Mouse (Mus musculus): ENCODE data around the gene Snap91. TPM values are rescaled to one million over a fixed set of nuclear protein-coding genes. Genes with fewer than 3 reads are reported as not detected.

The Snap91 gene
- polyA plus RNA-seq, 1 experiment from 2014 or later, result 5.8 TPM

DNA sequence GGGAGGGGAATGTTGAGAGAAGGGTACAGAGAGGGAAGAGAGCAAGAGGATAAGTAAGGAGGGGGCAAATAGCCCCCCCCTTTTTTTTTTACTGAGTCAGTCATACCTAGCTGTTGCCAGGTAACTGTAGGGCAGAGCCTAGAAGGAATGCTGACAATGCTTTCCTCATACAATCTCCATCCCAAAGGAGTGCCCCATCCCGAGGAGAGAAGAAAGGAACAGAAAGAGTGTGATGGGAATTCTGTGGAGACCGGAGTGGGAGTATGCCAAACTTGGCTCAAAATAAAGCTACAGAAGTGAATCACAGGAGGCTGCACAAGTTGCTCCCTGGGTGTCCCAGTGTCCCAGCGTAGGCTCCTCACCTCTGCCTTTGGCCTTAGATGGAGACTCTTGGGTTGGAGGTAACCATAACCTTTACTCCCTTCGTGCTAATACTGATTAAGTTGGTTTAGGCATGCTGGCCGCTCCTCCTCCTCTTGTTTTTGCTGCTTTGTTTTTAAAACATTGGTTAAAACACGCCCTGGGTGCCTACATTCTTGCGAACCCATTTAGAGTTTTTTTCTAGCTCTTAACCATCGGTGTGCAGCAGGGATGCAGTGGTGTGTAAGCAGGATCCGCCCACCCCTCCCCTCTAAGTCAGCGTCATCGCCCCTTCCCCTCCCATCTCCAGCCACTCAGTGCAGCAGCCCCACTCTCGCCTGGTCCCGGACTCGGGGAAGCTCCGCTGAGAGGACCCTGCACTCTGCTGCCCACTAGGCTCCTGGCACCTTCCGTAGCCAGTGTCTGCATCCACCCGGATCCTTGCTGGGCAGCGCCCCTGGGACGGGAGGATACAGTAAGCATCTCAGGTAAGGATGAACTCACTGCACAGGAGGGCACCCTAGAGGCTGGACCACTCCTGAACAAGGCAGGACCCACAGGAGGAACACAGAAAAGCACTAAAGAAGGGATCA, 137.2 kb downstream of the Snap91 start, which contains the start of gene Prss35:
TSS of gene Prss35 (plus strand) at position 691 of the 953 bp plus-strand sequence.
- WGBS, result 4% methylated on average over 19 of the region's 19 CpGs
- peak within 1 kb of the TSS; percentile 62; the same call in 1 of the 2 replicates for H3K27ac ChIP-seq

DNA sequence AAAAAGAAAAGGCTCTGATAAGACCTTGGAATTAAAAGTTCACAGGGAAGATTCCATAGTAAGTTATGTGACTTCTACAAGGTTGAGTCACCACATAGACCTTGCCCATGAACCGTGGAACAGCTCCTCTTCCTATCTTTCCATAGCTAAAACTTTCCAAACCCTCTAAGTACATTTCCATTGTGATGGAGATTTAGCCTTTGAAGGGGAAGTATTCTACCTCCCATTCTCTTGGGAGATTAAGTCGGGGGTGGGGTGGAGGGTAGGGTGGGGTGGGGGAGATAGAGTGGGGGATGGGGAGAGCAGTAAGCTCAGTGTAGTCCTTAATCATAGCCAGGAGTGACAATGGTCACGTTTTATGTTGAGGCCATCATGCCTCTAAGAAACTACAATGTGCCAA, 140.5 kb downstream of the Snap91 start:
- Histone ChIP-seq H3K4me3 (replicated peaks) (no peak overlapping the region), H3K36me3 (no peaks in the 10 kb centered on the region), H3K27me3 (peaks cover 6% of the 10 kb centered on the region; the same call in 1 of the 2 replicates), H3K4me1 (replicated peaks) (peaks cover 16% of the 10 kb centered on the region), H3K9ac (replicated peaks) (no peak overlapping the region), H3K9me3 (no peaks in the 10 kb centered on the region), H3K27ac (no peak overlapping the region), H3K4me2 (no peak overlapping the region)
- ATAC-seq (ENCODE audit: insufficient number of reproducible peaks, insufficient read depth, low FRiP score, low TSS enrichment, low read depth), result no peak
- 32% methylated on average over 3 of the region's 3 CpGs for WGBS

More for the DNA sequence above, 137.2 kb downstream of the Snap91 start, which contains the start of gene Prss35:
- Histone ChIP-seq H3K36me3 (no peaks in the 10 kb centered on the region), H3K4me2 (peak within 1 kb of the TSS; percentile 74), H3K27me3 (peaks cover 6% of the 10 kb centered on the region; the same call in 1 of the 2 replicates), H3K4me3 (replicated peaks) (peak within 1 kb of the TSS; percentile 46), H3K9me3 (no peaks in the 10 kb centered on the region), H3K4me1 (replicated peaks) (peaks cover 16% of the 10 kb centered on the region), H3K9ac (replicated peaks) (peak within 1 kb of the TSS; percentile 59)
- ATAC-seq (ENCODE audit: insufficient number of reproducible peaks, insufficient read depth, low FRiP score, low TSS enrichment, low read depth), result peak; percentile 83; the same call in 1 of the 2 replicates

DNA sequence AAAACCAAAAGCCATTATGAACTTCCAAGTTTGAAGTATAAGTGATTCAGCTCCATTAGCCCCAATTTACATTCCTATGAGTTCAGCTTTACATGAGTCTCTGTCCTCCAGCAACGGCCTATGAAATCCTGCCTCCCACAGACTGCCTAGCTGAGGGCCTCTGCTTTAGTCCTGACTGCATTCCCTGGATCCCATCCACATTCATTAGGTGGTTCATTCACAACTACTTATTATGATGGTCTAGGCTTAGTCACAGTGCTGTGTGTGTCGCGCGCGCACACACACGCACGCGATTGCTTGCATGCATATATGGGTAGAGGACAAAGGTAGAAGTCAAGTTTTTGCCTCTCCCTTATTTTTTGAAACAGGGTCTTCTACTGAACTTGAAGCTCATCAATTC, 141.7 kb downstream of the Snap91 start:
- H3K27ac ChIP-seq, result no peak overlapping the region
- H3K4me1 ChIP-seq (replicated peaks), result peaks cover 12% of the 10 kb centered on the region
- H3K9ac ChIP-seq (replicated peaks), result no peak overlapping the region
- ATAC-seq (ENCODE audit: insufficient number of reproducible peaks, insufficient read depth, low FRiP score, low TSS enrichment, low read depth), result no peak
- H3K4me2 ChIP-seq, result no peak overlapping the region
- WGBS, result 95% methylated on average over 8 of the region's 8 CpGs
- H3K36me3 ChIP-seq, result no peaks in the 10 kb centered on the region
- no peak overlapping the region for H3K4me3 ChIP-seq (replicated peaks)
- H3K9me3 ChIP-seq, result no peaks in the 10 kb centered on the region
- no peaks in the 10 kb centered on the region for H3K27me3 ChIP-seq

DNA sequence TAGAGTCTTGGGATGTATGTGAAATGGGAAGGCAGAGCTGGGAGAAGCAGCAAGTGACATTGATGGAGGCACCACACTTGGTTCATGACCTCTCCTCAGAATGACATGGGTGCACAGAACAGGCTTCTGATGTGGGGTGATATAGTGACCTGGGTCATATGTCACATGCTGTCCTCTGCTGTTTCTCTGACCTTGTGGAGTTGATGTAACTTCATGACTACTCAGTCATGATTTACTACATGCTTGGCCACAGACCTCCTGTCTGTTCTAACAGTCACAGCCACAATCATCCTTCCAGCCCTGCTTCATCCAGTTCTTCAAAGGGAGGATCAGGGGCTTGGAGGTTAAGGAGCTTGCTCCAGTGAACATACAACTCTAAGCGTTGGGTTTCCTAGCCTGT, 142.4 kb downstream of the Snap91 start:
- Histone ChIP-seq H3K4me2 (no peak overlapping the region), H3K4me3 (replicated peaks) (no peak overlapping the region), H3K9ac (replicated peaks) (no peak overlapping the region), H3K27me3 (no peaks in the 10 kb centered on the region), H3K4me1 (replicated peaks) (peaks cover 4% of the 10 kb centered on the region), H3K9me3 (no peaks in the 10 kb centered on the region), H3K27ac (no peak overlapping the region), H3K36me3 (no peaks in the 10 kb centered on the region)
- 74% methylated on average over 1 of the region's 1 CpGs for WGBS
- ATAC-seq (ENCODE audit: insufficient number of reproducible peaks, insufficient read depth, low FRiP score, low TSS enrichment, low read depth), result no peak

DNA sequence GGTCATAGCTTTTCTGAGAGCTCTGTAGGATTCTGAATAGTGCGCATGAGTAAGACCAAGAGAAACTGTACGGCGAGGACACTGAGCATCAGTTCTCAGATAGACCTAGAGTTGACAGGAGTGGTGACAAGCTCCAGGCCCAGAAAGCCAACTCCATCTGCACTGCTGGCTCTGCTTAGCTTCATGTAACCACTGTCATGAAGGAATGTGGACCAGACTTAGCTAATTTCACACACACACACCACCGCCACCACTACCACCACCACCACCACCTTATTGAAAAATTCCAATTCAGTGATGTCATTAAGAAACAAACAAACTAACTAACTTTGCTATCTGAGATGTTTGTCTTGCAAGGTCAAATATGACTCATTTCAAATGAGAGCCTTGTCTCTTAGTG, 143.5 kb downstream of the Snap91 start:
- Histone ChIP-seq H3K27ac (no peak overlapping the region), H3K4me3 (replicated peaks) (no peak overlapping the region), H3K36me3 (no peaks in the 10 kb centered on the region), H3K9ac (replicated peaks) (no peak overlapping the region), H3K27me3 (no peaks in the 10 kb centered on the region), H3K4me1 (replicated peaks) (no peaks in the 10 kb centered on the region), H3K9me3 (no peaks in the 10 kb centered on the region), H3K4me2 (no peak overlapping the region)
- ATAC-seq (ENCODE audit: insufficient number of reproducible peaks, insufficient read depth, low FRiP score, low TSS enrichment, low read depth), result no peak
- 92% methylated on average over 4 of the region's 4 CpGs for WGBS

DNA sequence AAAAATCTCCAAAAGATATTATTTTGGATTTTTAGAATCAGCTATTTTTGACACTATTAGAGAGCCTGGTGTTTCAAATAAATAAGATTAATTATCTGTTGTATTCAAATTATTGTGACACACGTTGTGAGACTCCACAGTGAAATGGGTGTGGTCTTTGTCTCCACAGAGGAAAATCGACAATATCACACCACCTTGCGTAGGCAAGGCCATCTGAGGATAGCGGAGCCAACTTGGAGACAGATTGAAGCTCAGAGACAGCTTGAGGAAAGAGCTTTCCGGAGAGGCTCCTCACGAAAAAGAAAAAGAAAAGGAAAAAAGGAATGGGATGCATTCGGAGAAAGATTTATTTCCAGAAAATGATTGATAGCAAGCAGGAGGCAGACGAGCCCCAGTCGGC, 145.7 kb downstream of the Snap91 start:
- Histone ChIP-seq H3K4me3 (replicated peaks) (no peak overlapping the region), H3K36me3 (no peaks in the 10 kb centered on the region), H3K27me3 (no peaks in the 10 kb centered on the region), H3K4me2 (no peak overlapping the region), H3K9ac (replicated peaks) (no peak overlapping the region), H3K4me1 (replicated peaks) (no peaks in the 10 kb centered on the region; the same call in 1 of the 2 replicates), H3K9me3 (no peaks in the 10 kb centered on the region), H3K27ac (no peak overlapping the region)
- ATAC-seq (ENCODE audit: insufficient number of reproducible peaks, insufficient read depth, low FRiP score, low TSS enrichment, low read depth), result no peak
- WGBS, result 66% methylated on average over 9 of the region's 9 CpGs

DNA sequence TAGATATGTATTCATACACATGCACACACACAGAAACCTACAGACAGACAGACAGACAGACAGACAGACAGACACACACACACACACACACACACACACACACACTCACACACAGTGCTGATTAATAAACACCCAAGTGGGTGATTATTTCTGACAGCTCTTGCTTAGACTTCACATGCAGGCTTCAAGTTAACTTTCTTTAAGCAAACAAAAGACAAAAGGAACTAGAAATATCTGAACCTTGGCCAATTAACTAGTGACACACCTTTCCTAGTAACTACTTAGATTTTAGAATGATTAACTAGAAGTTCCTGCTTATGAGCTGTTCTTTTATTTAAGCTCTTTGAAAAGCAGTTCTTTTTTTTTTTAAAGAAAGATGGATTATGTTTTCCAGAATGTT, 146.1 kb downstream of the Snap91 start:
- no peak overlapping the region for H3K4me3 ChIP-seq (replicated peaks)

DNA sequence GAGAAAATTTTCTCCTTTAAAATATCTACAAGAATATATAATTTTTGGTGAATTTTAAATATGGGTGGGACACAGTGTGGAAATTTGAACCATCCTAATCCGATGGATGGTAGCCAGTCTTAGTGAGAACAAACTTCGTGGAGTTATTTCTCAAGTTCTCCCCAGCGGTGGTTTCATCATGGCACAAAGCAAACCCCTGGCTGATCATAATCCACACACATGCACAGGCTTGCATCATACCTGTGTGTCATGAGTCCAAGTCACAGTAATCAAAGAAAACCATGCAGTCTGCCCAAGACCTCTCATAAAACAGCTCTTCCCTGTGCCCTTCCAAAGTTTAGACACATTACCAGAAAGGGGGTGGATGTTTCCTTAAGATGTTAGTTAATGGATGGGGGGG, 150.6 kb downstream of the Snap91 start:
- no peak overlapping the region for H3K4me3 ChIP-seq (replicated peaks)
- H3K36me3 ChIP-seq, result no peaks in the 10 kb centered on the region
- WGBS, result 88% methylated on average over 3 of the region's 3 CpGs
- peaks cover 7% of the 10 kb centered on the region; the same call in 1 of the 2 replicates for H3K4me1 ChIP-seq (replicated peaks)
- H3K27ac ChIP-seq, result no peak overlapping the region
- no peak for ATAC-seq (ENCODE audit: insufficient number of reproducible peaks, insufficient read depth, low FRiP score, low TSS enrichment, low read depth)
- no peaks in the 10 kb centered on the region for H3K9me3 ChIP-seq
- no peak overlapping the region for H3K4me2 ChIP-seq
- H3K9ac ChIP-seq (replicated peaks), result no peak overlapping the region
- H3K27me3 ChIP-seq, result no peaks in the 10 kb centered on the region

More for the DNA sequence above, 146.1 kb downstream of the Snap91 start:
- Histone ChIP-seq H3K4me1 (replicated peaks) (no peaks in the 10 kb centered on the region; the same call in 1 of the 2 replicates), H3K36me3 (no peaks in the 10 kb centered on the region), H3K27me3 (no peaks in the 10 kb centered on the region), H3K9ac (replicated peaks) (no peak overlapping the region), H3K4me2 (no peak overlapping the region), H3K9me3 (no peaks in the 10 kb centered on the region), H3K27ac (no peak overlapping the region)
- no peak for ATAC-seq (ENCODE audit: insufficient number of reproducible peaks, insufficient read depth, low FRiP score, low TSS enrichment, low read depth)

DNA sequence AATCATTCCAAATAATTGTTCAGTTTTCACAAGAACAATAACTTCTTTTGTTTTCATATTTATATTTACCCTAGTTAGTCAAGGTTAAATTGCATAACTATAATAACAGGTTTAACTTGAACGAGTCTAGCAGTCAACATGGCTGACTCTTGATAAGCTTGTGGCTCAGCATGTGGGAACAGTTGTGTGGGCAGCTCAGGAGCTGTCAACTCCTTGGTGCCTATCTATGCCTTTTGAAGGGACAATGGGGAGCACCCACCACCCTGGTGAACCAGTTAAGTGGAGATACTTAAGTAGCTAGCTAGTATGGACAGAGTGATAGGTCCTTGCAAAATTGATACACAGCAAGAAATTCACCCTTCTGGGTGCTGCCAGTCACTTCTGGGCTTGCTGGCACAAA, 151.4 kb downstream of the Snap91 start:
- WGBS, result 65% methylated on average over 1 of the region's 1 CpGs
- Histone ChIP-seq H3K36me3 (no peaks in the 10 kb centered on the region), H3K9ac (replicated peaks) (no peak overlapping the region), H3K4me2 (no peak overlapping the region), H3K27ac (no peak overlapping the region), H3K4me3 (replicated peaks) (no peak overlapping the region), H3K27me3 (no peaks in the 10 kb centered on the region), H3K4me1 (replicated peaks) (peaks cover 7% of the 10 kb centered on the region; the same call in 1 of the 2 replicates), H3K9me3 (no peaks in the 10 kb centered on the region)
- ATAC-seq (ENCODE audit: insufficient number of reproducible peaks, insufficient read depth, low FRiP score, low TSS enrichment, low read depth), result no peak

DNA sequence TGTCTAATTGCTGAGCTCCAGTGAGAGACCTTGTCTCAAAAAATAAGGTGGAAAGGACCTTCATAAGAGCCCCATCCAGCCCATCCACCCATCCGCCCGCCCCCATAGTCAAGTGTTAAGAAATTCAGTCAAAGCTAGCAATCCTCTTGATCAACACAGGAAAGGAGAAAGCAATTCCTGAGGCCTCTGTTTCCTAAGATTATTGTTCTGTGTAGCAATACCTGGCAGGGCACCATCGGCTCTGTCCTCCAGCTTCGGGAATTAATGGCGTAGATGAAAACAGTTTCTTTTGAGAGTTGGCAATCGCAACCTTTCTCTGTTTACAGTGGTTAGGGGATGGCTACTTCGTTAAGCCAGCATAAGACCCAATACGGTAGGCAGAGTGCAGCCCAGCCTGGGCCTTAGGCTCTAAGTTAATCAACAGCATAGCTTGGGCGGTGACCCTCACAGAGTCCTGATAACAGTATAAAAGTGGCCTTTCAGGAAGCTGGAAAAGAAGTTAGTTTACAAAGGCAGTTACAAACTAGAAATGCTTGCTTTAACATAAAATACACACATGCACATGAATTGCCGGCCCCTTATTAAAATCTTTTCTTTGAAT, 152.1 kb downstream of the Snap91 start:
- no peak overlapping the region for H3K4me3 ChIP-seq (replicated peaks)
- no peaks in the 10 kb centered on the region for H3K27me3 ChIP-seq
- no peak overlapping the region for H3K27ac ChIP-seq
- no peaks in the 10 kb centered on the region for H3K9me3 ChIP-seq
- H3K9ac ChIP-seq (replicated peaks), result no peak overlapping the region
- H3K4me2 ChIP-seq, result no peak overlapping the region
- no peaks in the 10 kb centered on the region for H3K36me3 ChIP-seq
- ATAC-seq (ENCODE audit: insufficient number of reproducible peaks, insufficient read depth, low FRiP score, low TSS enrichment, low read depth), result no peak
- 79% methylated on average over 10 of the region's 10 CpGs for WGBS
- H3K4me1 ChIP-seq (replicated peaks), result peaks cover 7% of the 10 kb centered on the region; the same call in 1 of the 2 replicates

DNA sequence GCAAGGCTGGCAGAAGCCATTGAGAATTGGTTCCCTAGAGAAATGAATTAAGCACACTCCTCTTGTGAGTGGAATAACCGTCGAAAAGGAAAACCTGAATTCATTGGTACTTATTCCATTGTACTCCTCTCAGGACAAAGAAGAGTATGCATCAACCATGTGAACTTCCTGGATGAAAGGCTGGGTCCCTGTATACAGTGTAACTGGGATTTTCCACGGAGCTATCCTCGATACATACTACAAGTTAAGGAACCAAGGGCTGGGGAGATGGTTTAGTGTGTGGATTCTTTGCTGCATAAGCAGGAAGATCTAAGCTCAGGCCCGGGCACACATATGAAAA, 154.1 kb downstream of the Snap91 start:
- no peak overlapping the region for H3K4me3 ChIP-seq (replicated peaks)
- ATAC-seq (ENCODE audit: insufficient number of reproducible peaks, insufficient read depth, low FRiP score, low TSS enrichment, low read depth), result no peak
- H3K36me3 ChIP-seq, result no peaks in the 10 kb centered on the region
- no peak overlapping the region for H3K4me2 ChIP-seq
- no peak overlapping the region for H3K27ac ChIP-seq
- H3K27me3 ChIP-seq, result no peaks in the 10 kb centered on the region
- H3K4me1 ChIP-seq (replicated peaks), result peaks cover 7% of the 10 kb centered on the region; the same call in 1 of the 2 replicates
- 83% methylated on average over 5 of the region's 5 CpGs for WGBS
- H3K9ac ChIP-seq (replicated peaks), result no peak overlapping the region
- no peaks in the 10 kb centered on the region for H3K9me3 ChIP-seq

All from limb, embryonic 12.5 days (tissue).